Mouse (Mus musculus): ENCODE data around the gene Cyp26c1. TPM values are rescaled to one million over a fixed set of nuclear protein-coding genes. Genes with fewer than 3 reads are reported as not detected.
A peak's percentile ranks its signal among the peaks of the same experiment; 100 is the strongest.

Gene Cyp26c1
- polyA plus RNA-seq, 1 experiment from 2014 or later: not detected

DNA sequence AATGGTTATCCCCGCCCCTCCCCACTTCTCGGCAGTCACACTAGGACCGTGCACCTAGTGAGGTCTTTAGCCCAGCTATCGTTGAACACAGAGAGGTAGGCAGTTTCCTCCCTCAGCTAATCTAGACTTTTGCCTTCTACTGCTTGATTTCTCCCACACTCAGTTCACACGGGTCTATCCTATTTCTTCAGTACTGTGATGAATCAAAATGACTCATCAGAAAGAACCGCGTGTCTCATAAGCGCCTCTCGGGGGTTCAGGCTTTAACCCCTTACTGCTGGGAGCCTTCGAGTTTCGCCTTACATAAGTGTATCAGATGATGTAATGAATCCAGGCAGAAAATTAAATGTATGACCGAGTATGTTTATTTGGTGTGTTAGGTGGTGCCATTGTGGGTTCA lies 12.0 kb upstream of the Cyp26c1 start:
- no peak for ATAC-seq (ENCODE audit: low read depth)
- Histone ChIP-seq H3K4me2 (ENCODE audit: low read depth, low read length) (no peak overlapping the region), H3K9ac (replicated peaks; ENCODE audit: low read depth, low read length) (no peak overlapping the region), H3K27ac (ENCODE audit: low read depth, low read length) (no peak overlapping the region), H3K27me3 (ENCODE audit: control insufficient read depth, insufficient read depth, low read length) (no peaks in the 10 kb centered on the region), H3K4me3 (ENCODE audit: low read depth, low read length) (no peak overlapping the region), H3K36me3 (ENCODE audit: control insufficient read depth, insufficient read depth, low read length) (no peaks in the 10 kb centered on the region), H3K9me3 (ENCODE audit: control insufficient read depth, low read length) (no peaks in the 10 kb centered on the region), H3K4me1 (ENCODE audit: control insufficient read depth, insufficient read depth, low read length) (no peaks in the 10 kb centered on the region)
- WGBS: 73% methylated on average over 12 of the region's 12 CpGs

DNA sequence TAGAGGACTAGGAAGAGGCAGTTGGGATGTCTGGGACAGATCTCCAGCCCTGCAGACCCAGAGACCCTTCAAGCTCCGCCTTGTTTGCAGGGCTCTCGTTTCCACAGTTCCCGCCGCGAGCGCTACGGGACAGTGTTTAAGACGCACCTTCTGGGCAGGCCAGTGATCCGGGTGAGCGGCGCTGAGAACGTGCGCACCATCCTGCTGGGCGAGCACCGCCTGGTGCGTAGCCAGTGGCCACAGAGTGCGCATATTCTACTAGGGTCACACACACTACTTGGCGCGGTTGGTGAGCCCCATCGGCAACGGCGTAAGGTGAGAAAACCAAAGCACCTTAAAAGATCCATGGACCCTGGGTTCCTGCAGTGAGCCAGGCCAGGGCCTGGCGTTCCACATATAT lies 966 bp downstream of the Cyp26c1 start:
- Histone ChIP-seq H3K27ac (ENCODE audit: low read depth, low read length) (no peak overlapping the region), H3K4me3 (ENCODE audit: low read depth, low read length) (no peak overlapping the region), H3K9ac (replicated peaks; ENCODE audit: low read depth, low read length) (no peak overlapping the region), H3K9me3 (ENCODE audit: control insufficient read depth, low read length) (no peaks in the 10 kb centered on the region), H3K27me3 (ENCODE audit: control insufficient read depth, insufficient read depth, low read length) (peaks cover 83% of the 10 kb centered on the region), H3K4me1 (ENCODE audit: control insufficient read depth, insufficient read depth, low read length) (peaks cover 4% of the 10 kb centered on the region; the same call in 1 of the 2 replicates), H3K36me3 (ENCODE audit: control insufficient read depth, insufficient read depth, low read length) (no peaks in the 10 kb centered on the region), H3K4me2 (ENCODE audit: low read depth, low read length) (no peak overlapping the region)
- WGBS: 3% methylated on average over 23 of the region's 23 CpGs
- ATAC-seq (ENCODE audit: low read depth): no peak

DNA sequence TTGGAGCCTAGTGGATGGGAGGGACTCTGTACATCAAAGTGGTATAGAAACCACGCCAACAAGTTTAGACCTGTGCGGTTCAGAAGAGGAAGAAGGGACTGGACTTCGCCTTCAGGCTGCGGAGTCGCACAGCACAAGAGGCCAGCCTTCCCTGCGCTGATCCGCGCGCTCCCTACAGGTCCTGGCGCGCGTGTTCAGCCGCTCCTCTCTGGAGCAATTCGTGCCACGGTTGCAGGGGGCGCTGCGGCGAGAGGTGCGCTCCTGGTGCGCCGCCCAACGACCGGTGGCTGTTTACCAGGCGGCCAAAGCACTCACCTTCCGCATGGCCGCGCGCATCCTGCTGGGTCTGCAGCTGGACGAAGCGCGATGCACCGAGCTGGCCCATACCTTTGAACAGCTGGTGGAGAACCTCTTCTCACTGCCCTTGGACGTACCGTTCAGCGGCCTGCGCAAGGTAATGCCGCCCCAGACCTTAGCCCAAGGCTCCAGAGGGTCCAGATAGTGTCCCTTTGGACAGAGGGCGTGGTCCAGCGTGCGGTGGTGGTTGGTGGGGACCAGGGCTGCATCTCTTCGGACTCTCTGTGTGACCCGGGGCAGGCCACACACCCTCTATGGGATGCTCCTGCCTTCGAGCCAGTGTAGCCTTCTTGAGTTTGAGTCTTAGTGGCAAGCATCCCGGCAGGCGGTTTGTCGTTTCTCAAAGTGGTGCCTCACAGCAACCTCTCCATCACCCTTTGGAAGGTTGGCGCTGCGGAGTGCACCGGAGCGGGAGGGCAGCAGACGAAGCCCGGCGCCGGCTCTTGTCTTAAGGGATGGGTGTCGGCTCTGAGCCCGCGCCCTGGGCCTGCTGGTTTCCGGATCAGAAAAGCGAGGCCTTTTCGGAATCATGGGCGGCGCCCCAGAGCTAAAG lies 1.8 kb downstream of the Cyp26c1 start:
- no peaks in the 10 kb centered on the region for H3K9me3 ChIP-seq (ENCODE audit: control insufficient read depth, low read length)
- no peak overlapping the region for H3K4me2 ChIP-seq (ENCODE audit: low read depth, low read length)
- no peak overlapping the region for H3K27ac ChIP-seq (ENCODE audit: low read depth, low read length)
- 1% methylated on average over 61 of the region's 62 CpGs for WGBS
- H3K27me3 ChIP-seq (ENCODE audit: control insufficient read depth, insufficient read depth, low read length): peaks cover 91% of the 10 kb centered on the region
- H3K36me3 ChIP-seq (ENCODE audit: control insufficient read depth, insufficient read depth, low read length): no peaks in the 10 kb centered on the region
- peak; percentile 21; the same call in 1 of the 2 replicates for ATAC-seq (ENCODE audit: low read depth)
- H3K4me3 ChIP-seq (ENCODE audit: low read depth, low read length): no peak overlapping the region
- peaks cover 4% of the 10 kb centered on the region; the same call in 1 of the 2 replicates for H3K4me1 ChIP-seq (ENCODE audit: control insufficient read depth, insufficient read depth, low read length)
- H3K9ac ChIP-seq (replicated peaks; ENCODE audit: low read depth, low read length): no peak overlapping the region

DNA sequence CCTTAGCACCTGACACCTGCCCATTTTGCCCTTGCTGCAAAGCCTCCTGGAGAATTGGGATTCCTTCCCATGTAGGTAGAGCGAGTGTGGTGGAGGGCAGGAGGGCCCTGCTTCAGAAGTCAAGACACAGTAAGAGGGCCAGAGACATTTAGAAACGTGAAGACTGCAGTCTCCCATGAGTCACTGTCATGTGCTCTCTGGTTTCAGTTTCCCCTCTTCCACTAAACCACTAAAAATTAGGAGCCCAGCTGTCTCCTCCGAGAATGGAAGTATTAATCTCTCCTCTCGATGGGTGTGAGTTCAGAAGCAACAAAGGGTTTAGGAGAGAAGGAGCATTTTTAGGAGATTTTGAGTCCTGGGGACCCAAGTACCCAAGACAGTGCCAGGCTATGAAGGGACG lies 4.1 kb downstream of the Cyp26c1 start:
- Histone ChIP-seq H3K9me3 (ENCODE audit: control insufficient read depth, low read length) (no peaks in the 10 kb centered on the region), H3K4me3 (ENCODE audit: low read depth, low read length) (no peak overlapping the region), H3K4me2 (ENCODE audit: low read depth, low read length) (no peak overlapping the region), H3K9ac (replicated peaks; ENCODE audit: low read depth, low read length) (no peak overlapping the region), H3K4me1 (ENCODE audit: control insufficient read depth, insufficient read depth, low read length) (peaks cover 7% of the 10 kb centered on the region; the same call in 1 of the 2 replicates), H3K27me3 (ENCODE audit: control insufficient read depth, insufficient read depth, low read length) (peaks cover 96% of the 10 kb centered on the region), H3K27ac (ENCODE audit: low read depth, low read length) (no peak overlapping the region), H3K36me3 (ENCODE audit: control insufficient read depth, insufficient read depth, low read length) (no peaks in the 10 kb centered on the region)
- 24% methylated on average over 5 of the region's 5 CpGs for WGBS
- ATAC-seq (ENCODE audit: low read depth): no peak

DNA sequence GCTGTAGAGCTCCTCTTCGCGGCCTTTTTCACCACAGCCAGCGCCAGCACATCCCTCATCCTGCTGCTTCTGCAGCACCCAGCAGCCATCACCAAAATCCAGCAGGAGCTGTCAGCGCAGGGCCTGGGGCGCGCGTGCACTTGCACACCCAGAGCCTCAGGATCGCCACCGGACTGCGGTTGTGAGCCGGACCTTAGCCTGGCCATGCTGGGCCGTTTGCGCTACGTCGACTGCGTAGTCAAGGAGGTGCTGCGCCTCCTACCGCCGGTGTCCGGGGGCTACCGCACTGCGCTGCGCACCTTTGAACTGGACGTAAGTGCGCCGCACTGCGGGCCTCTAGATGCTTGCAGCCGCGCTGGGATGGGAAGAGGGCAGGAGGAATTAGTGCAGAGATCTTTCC lies 5.3 kb downstream of the Cyp26c1 start:
- Histone ChIP-seq H3K4me1 (ENCODE audit: control insufficient read depth, insufficient read depth, low read length) (peaks cover 7% of the 10 kb centered on the region; the same call in 1 of the 2 replicates), H3K27ac (ENCODE audit: low read depth, low read length) (no peak overlapping the region), H3K9me3 (ENCODE audit: control insufficient read depth, low read length) (no peaks in the 10 kb centered on the region), H3K4me3 (ENCODE audit: low read depth, low read length) (no peak overlapping the region), H3K36me3 (ENCODE audit: control insufficient read depth, insufficient read depth, low read length) (no peaks in the 10 kb centered on the region), H3K4me2 (ENCODE audit: low read depth, low read length) (peak overlapping the region; percentile 24; the same call in 1 of the 2 replicates), H3K27me3 (ENCODE audit: control insufficient read depth, insufficient read depth, low read length) (peaks cover 97% of the 10 kb centered on the region), H3K9ac (replicated peaks; ENCODE audit: low read depth, low read length) (no peak overlapping the region)
- 1% methylated on average over 29 of the region's 29 CpGs for WGBS
- no peak for ATAC-seq (ENCODE audit: low read depth)

DNA sequence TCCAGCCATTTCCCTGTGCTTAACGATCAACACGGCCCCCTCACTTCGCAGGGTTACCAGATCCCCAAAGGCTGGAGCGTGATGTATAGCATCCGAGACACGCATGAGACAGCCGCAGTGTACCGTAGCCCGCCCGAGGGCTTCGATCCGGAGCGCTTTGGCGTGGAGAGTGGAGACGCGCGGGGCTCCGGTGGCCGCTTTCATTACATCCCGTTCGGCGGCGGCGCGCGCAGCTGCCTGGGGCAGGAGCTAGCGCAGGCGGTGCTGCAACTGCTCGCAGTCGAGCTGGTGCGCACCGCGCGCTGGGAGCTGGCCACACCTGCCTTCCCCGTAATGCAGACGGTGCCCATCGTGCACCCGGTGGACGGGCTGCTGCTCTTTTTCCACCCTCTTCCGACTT lies 7.5 kb downstream of the Cyp26c1 start:
- Histone ChIP-seq H3K4me1 (ENCODE audit: control insufficient read depth, insufficient read depth, low read length) (peaks cover 8% of the 10 kb centered on the region; the same call in 1 of the 2 replicates), H3K36me3 (ENCODE audit: control insufficient read depth, insufficient read depth, low read length) (no peaks in the 10 kb centered on the region), H3K9me3 (ENCODE audit: control insufficient read depth, low read length) (no peaks in the 10 kb centered on the region), H3K4me3 (ENCODE audit: low read depth, low read length) (peak overlapping the region; percentile 28), H3K27ac (ENCODE audit: low read depth, low read length) (no peak overlapping the region), H3K4me2 (ENCODE audit: low read depth, low read length) (peak overlapping the region; percentile 59), H3K9ac (replicated peaks; ENCODE audit: low read depth, low read length) (no peak overlapping the region), H3K27me3 (ENCODE audit: control insufficient read depth, insufficient read depth, low read length) (peaks cover 96% of the 10 kb centered on the region)
- under 1% methylated on average over 40 of the region's 40 CpGs for WGBS
- peak; percentile 81 for ATAC-seq (ENCODE audit: low read depth)

DNA sequence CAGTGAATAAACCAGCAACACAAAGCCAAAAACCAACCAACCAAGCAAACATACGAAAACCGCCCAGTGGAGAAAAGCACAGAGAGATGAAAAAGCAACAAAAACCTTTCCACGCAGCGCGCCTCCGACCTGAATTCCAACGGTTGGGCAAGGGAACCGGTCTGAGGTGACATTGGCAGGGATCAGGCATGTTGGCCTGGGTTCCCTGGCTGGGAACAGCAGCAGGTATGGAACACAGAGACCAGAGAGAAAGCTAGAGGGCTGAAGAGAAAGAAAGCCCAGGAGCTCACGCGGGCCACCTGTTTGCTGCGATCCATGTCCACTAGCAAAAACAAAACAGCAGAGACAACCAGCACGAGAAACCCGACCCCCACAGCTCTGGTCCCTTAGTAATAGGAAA lies 9.8 kb downstream of the Cyp26c1 start:
- Histone ChIP-seq H3K9me3 (ENCODE audit: control insufficient read depth, low read length) (no peaks in the 10 kb centered on the region), H3K9ac (replicated peaks; ENCODE audit: low read depth, low read length) (no peak overlapping the region), H3K27ac (ENCODE audit: low read depth, low read length) (no peak overlapping the region), H3K4me2 (ENCODE audit: low read depth, low read length) (no peak overlapping the region), H3K36me3 (ENCODE audit: control insufficient read depth, insufficient read depth, low read length) (no peaks in the 10 kb centered on the region), H3K27me3 (ENCODE audit: control insufficient read depth, insufficient read depth, low read length) (peaks cover 97% of the 10 kb centered on the region), H3K4me3 (ENCODE audit: low read depth, low read length) (no peak overlapping the region), H3K4me1 (ENCODE audit: control insufficient read depth, insufficient read depth, low read length) (peaks cover 15% of the 10 kb centered on the region)
- WGBS: 27% methylated on average over 13 of the region's 13 CpGs
- no peak for ATAC-seq (ENCODE audit: low read depth)

DNA sequence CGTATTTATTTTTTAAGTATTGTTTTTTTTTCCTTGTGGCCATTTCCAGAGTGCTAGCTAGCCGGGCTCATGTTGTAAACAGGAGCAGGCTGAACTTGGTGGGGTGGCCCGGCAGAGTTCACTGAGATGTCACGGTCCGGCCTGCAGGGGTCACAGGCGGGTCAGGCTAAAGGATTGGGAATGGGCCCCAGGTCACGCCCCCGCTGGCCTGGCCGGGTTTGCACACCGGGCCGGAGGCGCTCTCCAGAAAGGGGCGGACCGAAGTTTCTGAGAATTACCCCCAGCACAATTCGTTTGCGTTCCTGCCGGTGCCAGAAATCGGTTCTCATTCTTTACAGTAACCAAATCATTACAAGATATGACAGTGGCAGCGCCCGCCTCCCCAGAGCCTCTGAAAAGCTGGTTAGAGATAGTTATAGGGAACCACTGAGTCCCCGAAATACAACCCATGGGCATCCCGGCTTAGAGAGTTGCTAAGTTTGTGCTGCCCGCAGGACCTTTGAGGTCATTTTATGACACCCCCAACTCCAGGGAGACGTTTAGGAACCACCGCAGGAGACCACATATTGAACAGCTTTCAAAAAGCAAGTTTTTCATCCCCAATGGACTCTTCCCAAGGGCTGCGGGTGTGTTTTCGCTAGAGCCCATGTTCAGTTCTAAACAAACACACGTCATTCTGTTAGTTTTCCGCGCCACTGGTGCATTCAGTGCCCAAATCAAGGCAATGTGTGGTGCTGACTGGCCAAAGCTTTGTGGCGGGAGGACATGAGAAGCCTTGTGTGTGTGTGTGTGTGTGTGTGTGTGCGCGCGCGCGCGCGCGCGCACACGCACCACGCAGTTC lies 10.6 kb downstream of the Cyp26c1 start:
- Histone ChIP-seq H3K36me3 (ENCODE audit: control insufficient read depth, insufficient read depth, low read length) (no peaks in the 10 kb centered on the region), H3K27ac (ENCODE audit: low read depth, low read length) (no peak overlapping the region), H3K4me2 (ENCODE audit: low read depth, low read length) (no peak overlapping the region), H3K27me3 (ENCODE audit: control insufficient read depth, insufficient read depth, low read length) (peaks cover 97% of the 10 kb centered on the region), H3K4me1 (ENCODE audit: control insufficient read depth, insufficient read depth, low read length) (peaks cover 11% of the 10 kb centered on the region), H3K9me3 (ENCODE audit: control insufficient read depth, low read length) (no peaks in the 10 kb centered on the region), H3K4me3 (ENCODE audit: low read depth, low read length) (no peak overlapping the region), H3K9ac (replicated peaks; ENCODE audit: low read depth, low read length) (no peak overlapping the region)
- 2% methylated on average over 42 of the region's 42 CpGs for WGBS
- no peak for ATAC-seq (ENCODE audit: low read depth)

Data from neural tube, embryonic 14.5 days (tissue).